Mouse (Mus musculus): ENCODE measurements around the gene Trpc1. TPM values are rescaled to one million over a fixed set of nuclear protein-coding genes. Genes with fewer than 3 reads are reported as not detected.

Trpc1 gene
- polyA plus RNA-seq, 1 experiment from 2014 or later = 6.2 TPM

DNA sequence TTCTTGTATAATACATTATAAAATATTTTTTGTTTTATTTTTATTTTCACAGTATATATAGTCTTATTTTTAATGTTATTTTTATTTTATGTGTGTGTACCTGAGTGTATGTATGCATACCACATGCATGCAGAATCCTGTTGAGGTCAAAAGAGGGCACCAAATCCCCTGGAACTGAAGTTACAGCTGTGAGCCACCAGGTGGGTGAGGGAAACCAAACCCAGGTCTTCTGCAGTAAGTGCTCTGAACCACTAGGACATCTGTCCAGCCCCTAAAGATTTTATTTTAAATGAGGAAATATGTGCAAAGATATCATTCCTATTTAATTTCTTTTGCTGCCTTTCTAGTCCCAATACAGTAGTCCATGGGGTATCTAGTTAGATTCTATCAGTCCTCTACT is 41.2 kb downstream of the Trpc1 start:
- Histone ChIP-seq H3K36me3 (ENCODE audit: control insufficient read depth, insufficient read depth) (peaks cover 4% of the 10 kb centered on the region; the same call in 1 of the 2 replicates), H3K4me3 (replicated peaks; ENCODE audit: low read length) (no peak overlapping the region), H3K9ac (replicated peaks; ENCODE audit: low read depth, low read length) (no peak overlapping the region), H3K4me2 (ENCODE audit: low read length) (no peak overlapping the region), H3K27ac (ENCODE audit: low read length) (no peak overlapping the region), H3K9me3 (ENCODE audit: control insufficient read depth, low read length) (no peaks in the 10 kb centered on the region), H3K4me1 (replicated peaks; ENCODE audit: control insufficient read depth, insufficient read depth, low read length) (no peaks in the 10 kb centered on the region), H3K27me3 (replicated peaks; ENCODE audit: control insufficient read depth, insufficient read depth, low read length) (no peaks in the 10 kb centered on the region)
- no peak for ATAC-seq

DNA sequence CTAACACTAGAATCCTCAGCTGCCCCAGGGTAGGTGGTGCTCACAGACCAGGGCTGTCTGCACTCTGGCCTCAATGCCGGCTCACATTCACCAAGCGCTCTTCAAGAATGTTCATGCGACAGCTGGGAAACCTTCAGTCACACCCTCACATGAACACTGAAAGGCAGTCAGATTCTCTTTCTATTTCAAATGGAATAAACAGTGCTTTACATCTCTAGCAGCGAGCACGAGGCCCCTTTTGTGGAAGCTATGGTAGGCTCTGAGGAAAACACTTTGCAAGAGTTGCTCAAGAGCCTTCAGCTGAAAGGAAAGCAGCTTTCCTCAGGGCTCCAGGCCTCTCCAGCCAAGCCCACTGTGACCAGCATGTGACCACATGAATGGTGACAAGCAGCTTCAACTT is 44.8 kb downstream of the Trpc1 start:
- Histone ChIP-seq H3K27ac (ENCODE audit: low read length) (no peak overlapping the region), H3K9ac (replicated peaks; ENCODE audit: low read depth, low read length) (no peak overlapping the region), H3K36me3 (ENCODE audit: control insufficient read depth, insufficient read depth) (peaks cover 4% of the 10 kb centered on the region; the same call in 1 of the 2 replicates), H3K9me3 (ENCODE audit: control insufficient read depth, low read length) (no peaks in the 10 kb centered on the region), H3K4me3 (replicated peaks; ENCODE audit: low read length) (no peak overlapping the region), H3K4me1 (replicated peaks; ENCODE audit: control insufficient read depth, insufficient read depth, low read length) (no peaks in the 10 kb centered on the region), H3K27me3 (replicated peaks; ENCODE audit: control insufficient read depth, insufficient read depth, low read length) (no peaks in the 10 kb centered on the region), H3K4me2 (ENCODE audit: low read length) (no peak overlapping the region)
- WGBS = 77% methylated on average over 5 of the region's 5 CpGs
- no peak for ATAC-seq

- Histone ChIP-seq H3K9ac (replicated peaks; ENCODE audit: low read depth, low read length) (no peak overlapping the region), H3K27ac (ENCODE audit: low read length) (no peak overlapping the region), H3K4me3 (replicated peaks; ENCODE audit: low read length) (no peak overlapping the region), H3K36me3 (ENCODE audit: control insufficient read depth, insufficient read depth) (peaks cover 4% of the 10 kb centered on the region; the same call in 1 of the 2 replicates), H3K4me2 (ENCODE audit: low read length) (no peak overlapping the region), H3K4me1 (replicated peaks; ENCODE audit: control insufficient read depth, insufficient read depth, low read length) (no peaks in the 10 kb centered on the region), H3K9me3 (ENCODE audit: control insufficient read depth, low read length) (no peaks in the 10 kb centered on the region), H3K27me3 (replicated peaks; ENCODE audit: control insufficient read depth, insufficient read depth, low read length) (no peaks in the 10 kb centered on the region)
- no peak for ATAC-seq
- WGBS = 85% methylated on average over 3 of the region's 3 CpGs
Observed at GRCm38 (mm10) chr9:95704078-95704477, 46.1 kb downstream of the Trpc1 start.

DNA sequence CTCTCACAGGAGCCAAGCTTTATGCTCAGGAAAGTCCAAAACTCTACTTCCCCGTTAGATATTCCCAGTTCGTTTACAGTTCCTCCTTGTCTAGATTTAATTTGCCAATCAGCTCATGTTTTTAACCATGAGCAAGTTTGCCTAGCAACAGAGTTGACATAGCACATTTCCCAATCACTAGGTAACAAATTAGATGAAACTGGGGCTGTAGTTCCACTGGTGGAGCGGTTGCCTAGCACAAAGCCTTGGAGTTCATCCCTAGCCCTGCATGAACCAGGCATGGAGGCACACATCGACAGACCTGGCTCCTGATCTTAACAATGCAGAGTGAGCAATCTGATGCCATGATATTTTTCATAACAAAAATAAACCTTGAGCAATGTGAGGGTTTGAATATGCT is 50.9 kb downstream of the Trpc1 start:
- no peak overlapping the region for H3K27ac ChIP-seq (ENCODE audit: low read length)
- H3K9ac ChIP-seq (replicated peaks; ENCODE audit: low read depth, low read length) = no peak overlapping the region
- no peak overlapping the region for H3K4me3 ChIP-seq (replicated peaks; ENCODE audit: low read length)
- H3K9me3 ChIP-seq (ENCODE audit: control insufficient read depth, low read length) = 0 out of 2 replicates have a peak, but pooled peaks cover 2% of the 10 kb centered on the region
- H3K36me3 ChIP-seq (ENCODE audit: control insufficient read depth, insufficient read depth) = no peaks in the 10 kb centered on the region
- H3K4me1 ChIP-seq (replicated peaks; ENCODE audit: control insufficient read depth, insufficient read depth, low read length) = no peaks in the 10 kb centered on the region
- ATAC-seq = no peak; the same call in 1 of the 2 replicates
- H3K4me2 ChIP-seq (ENCODE audit: low read length) = no peak overlapping the region
- H3K27me3 ChIP-seq (replicated peaks; ENCODE audit: control insufficient read depth, insufficient read depth, low read length) = no peaks in the 10 kb centered on the region
- 52% methylated on average over 4 of the region's 4 CpGs for WGBS

GRCm38 (mm10) chr9:95697808-95698207 is 52.4 kb downstream of the Trpc1 start:
- no peak for ATAC-seq

DNA sequence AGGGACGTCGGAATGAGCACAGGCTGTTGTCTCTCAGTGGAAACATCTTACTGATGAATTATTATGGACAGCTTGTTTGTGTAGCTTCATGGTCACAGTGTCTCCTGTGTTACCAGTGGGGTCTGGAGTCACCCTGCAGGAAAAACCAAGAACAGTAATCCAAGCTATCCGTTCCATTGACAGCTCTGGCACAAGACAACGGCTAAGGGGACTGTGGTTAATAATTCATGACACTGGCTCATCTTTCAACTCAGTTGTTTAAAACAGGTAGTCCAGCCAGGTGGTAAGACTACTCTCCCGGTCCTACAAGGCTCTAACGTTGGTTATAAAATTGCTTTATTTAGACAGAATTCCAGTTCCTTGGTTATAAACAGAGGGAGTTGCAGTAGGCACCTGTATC is 53.6 kb downstream of the Trpc1 start:
- ATAC-seq = no peak
- H3K27me3 ChIP-seq (replicated peaks; ENCODE audit: control insufficient read depth, insufficient read depth, low read length) = no peaks in the 10 kb centered on the region
- H3K9ac ChIP-seq (replicated peaks; ENCODE audit: low read depth, low read length) = no peak overlapping the region
- no peak overlapping the region for H3K4me3 ChIP-seq (replicated peaks; ENCODE audit: low read length)
- no peaks in the 10 kb centered on the region for H3K36me3 ChIP-seq (ENCODE audit: control insufficient read depth, insufficient read depth)
- no peak overlapping the region for H3K4me2 ChIP-seq (ENCODE audit: low read length)
- H3K27ac ChIP-seq (ENCODE audit: low read length) = no peak overlapping the region
- no peaks in the 10 kb centered on the region for H3K4me1 ChIP-seq (replicated peaks; ENCODE audit: control insufficient read depth, insufficient read depth, low read length)
- 0 out of 2 replicates have a peak, but pooled peaks cover 2% of the 10 kb centered on the region for H3K9me3 ChIP-seq (ENCODE audit: control insufficient read depth, low read length)
- 83% methylated on average over 6 of the region's 6 CpGs for WGBS

More at GRCm38 (mm10) chr9:95697808-95698207, 52.4 kb downstream of the Trpc1 start:
- Histone ChIP-seq H3K9me3 (ENCODE audit: control insufficient read depth, low read length) (0 out of 2 replicates have a peak, but pooled peaks cover 2% of the 10 kb centered on the region), H3K36me3 (ENCODE audit: control insufficient read depth, insufficient read depth) (no peaks in the 10 kb centered on the region), H3K27me3 (replicated peaks; ENCODE audit: control insufficient read depth, insufficient read depth, low read length) (no peaks in the 10 kb centered on the region), H3K4me1 (replicated peaks; ENCODE audit: control insufficient read depth, insufficient read depth, low read length) (no peaks in the 10 kb centered on the region), H3K9ac (replicated peaks; ENCODE audit: low read depth, low read length) (no peak overlapping the region), H3K27ac (ENCODE audit: low read length) (no peak overlapping the region), H3K4me2 (ENCODE audit: low read length) (no peak overlapping the region), H3K4me3 (replicated peaks; ENCODE audit: low read length) (no peak overlapping the region)
- 56% methylated on average over 2 of the region's 2 CpGs for WGBS

DNA sequence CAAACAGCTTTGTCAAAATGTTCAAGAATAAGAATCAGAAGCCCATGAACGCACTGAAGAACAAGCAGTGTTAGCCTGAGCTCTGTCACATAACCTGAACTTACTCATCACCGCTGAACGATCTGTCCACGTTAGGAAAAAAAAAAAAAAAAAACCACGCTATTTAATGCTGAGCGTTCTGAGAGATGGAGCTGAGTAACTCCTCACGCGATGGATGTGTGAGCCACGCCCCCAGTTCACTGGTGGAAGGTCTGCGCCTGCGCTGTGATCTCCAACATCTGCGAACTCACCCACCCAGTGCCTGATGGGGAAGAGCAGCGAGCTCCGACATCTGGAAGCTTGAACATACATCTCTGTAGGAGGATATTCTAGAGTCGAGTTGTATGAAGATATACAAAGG is 55.2 kb downstream of the Trpc1 start:
- H3K36me3 ChIP-seq (ENCODE audit: control insufficient read depth, insufficient read depth) = no peaks in the 10 kb centered on the region
- H3K4me1 ChIP-seq (replicated peaks; ENCODE audit: control insufficient read depth, insufficient read depth, low read length) = no peaks in the 10 kb centered on the region
- H3K4me3 ChIP-seq (replicated peaks; ENCODE audit: low read length) = no peak overlapping the region
- no peaks in the 10 kb centered on the region for H3K27me3 ChIP-seq (replicated peaks; ENCODE audit: control insufficient read depth, insufficient read depth, low read length)
- 0 out of 2 replicates have a peak, but pooled peaks cover 2% of the 10 kb centered on the region for H3K9me3 ChIP-seq (ENCODE audit: control insufficient read depth, low read length)
- no peak overlapping the region for H3K27ac ChIP-seq (ENCODE audit: low read length)
- WGBS = 92% methylated on average over 15 of the region's 15 CpGs
- no peak overlapping the region for H3K9ac ChIP-seq (replicated peaks; ENCODE audit: low read depth, low read length)
- no peak overlapping the region for H3K4me2 ChIP-seq (ENCODE audit: low read length)
- ATAC-seq = no peak

- Histone ChIP-seq H3K9ac (replicated peaks; ENCODE audit: low read depth, low read length) (no peak overlapping the region), H3K4me3 (replicated peaks; ENCODE audit: low read length) (no peak overlapping the region), H3K27me3 (replicated peaks; ENCODE audit: control insufficient read depth, insufficient read depth, low read length) (no peaks in the 10 kb centered on the region), H3K9me3 (ENCODE audit: control insufficient read depth, low read length) (0 out of 2 replicates have a peak, but pooled peaks cover 2% of the 10 kb centered on the region), H3K36me3 (ENCODE audit: control insufficient read depth, insufficient read depth) (no peaks in the 10 kb centered on the region), H3K4me2 (ENCODE audit: low read length) (no peak overlapping the region), H3K27ac (ENCODE audit: low read length) (no peak overlapping the region), H3K4me1 (replicated peaks; ENCODE audit: control insufficient read depth, insufficient read depth, low read length) (no peaks in the 10 kb centered on the region)
- WGBS = 85% methylated on average over 12 of the region's 12 CpGs
- no peak for ATAC-seq
Observed at GRCm38 (mm10) chr9:95694526-95694925, 55.6 kb downstream of the Trpc1 start.

GRCm38 (mm10) chr9:95693528-95694100 is 56.6 kb downstream of the Trpc1 start:
- Histone ChIP-seq H3K9me3 (ENCODE audit: control insufficient read depth, low read length) (0 out of 2 replicates have a peak, but pooled peaks cover 2% of the 10 kb centered on the region), H3K27me3 (replicated peaks; ENCODE audit: control insufficient read depth, insufficient read depth, low read length) (no peaks in the 10 kb centered on the region), H3K4me3 (replicated peaks; ENCODE audit: low read length) (no peak overlapping the region), H3K27ac (ENCODE audit: low read length) (no peak overlapping the region), H3K36me3 (ENCODE audit: control insufficient read depth, insufficient read depth) (no peaks in the 10 kb centered on the region), H3K9ac (replicated peaks; ENCODE audit: low read depth, low read length) (no peak overlapping the region), H3K4me2 (ENCODE audit: low read length) (no peak overlapping the region), H3K4me1 (replicated peaks; ENCODE audit: control insufficient read depth, insufficient read depth, low read length) (no peaks in the 10 kb centered on the region)
- WGBS = 87% methylated on average over 11 of the region's 11 CpGs
- ATAC-seq = no peak

- H3K4me3 ChIP-seq (replicated peaks; ENCODE audit: low read length) = no peak overlapping the region
- WGBS = 66% methylated on average over 8 of the region's 8 CpGs
- no peak for ATAC-seq
Observed at GRCm38 (mm10) chr9:95692823-95693222, 57.4 kb downstream of the Trpc1 start.

More at GRCm38 (mm10) chr9:95692823-95693222, 57.4 kb downstream of the Trpc1 start:
- Histone ChIP-seq H3K27ac (ENCODE audit: low read length) (no peak overlapping the region), H3K9ac (replicated peaks; ENCODE audit: low read depth, low read length) (no peak overlapping the region), H3K4me2 (ENCODE audit: low read length) (no peak overlapping the region), H3K36me3 (ENCODE audit: control insufficient read depth, insufficient read depth) (no peaks in the 10 kb centered on the region), H3K27me3 (replicated peaks; ENCODE audit: control insufficient read depth, insufficient read depth, low read length) (no peaks in the 10 kb centered on the region), H3K4me1 (replicated peaks; ENCODE audit: control insufficient read depth, insufficient read depth, low read length) (no peaks in the 10 kb centered on the region), H3K9me3 (ENCODE audit: control insufficient read depth, low read length) (0 out of 2 replicates have a peak, but pooled peaks cover 2% of the 10 kb centered on the region)

Measured in forebrain, embryonic 16.5 days (tissue).